Mouse (Mus musculus): ENCODE results near the gene Acsl6. TPM values are rescaled to one million over a fixed set of nuclear protein-coding genes. Genes with fewer than 3 reads are reported as not detected.
"Not testable (repeated sequence)": the region's sequence is repeated elsewhere in the genome, so short reads cannot be mapped to it uniquely, and the experiment has no call there.

Acsl6 gene
- total RNA-seq, 2 experiments from 2014 or later, result 23.3 to 30.9 TPM

- DNase-seq (ENCODE audit: low spot score), result no peak
These were observed 69.0 kb downstream of the Acsl6 start for GRCm38 (mm10) chr11:54372553-54372952.

- no peak for DNase-seq (ENCODE audit: low spot score)
These were observed 86.8 kb downstream of the Acsl6 start for GRCm38 (mm10) chr11:54390386-54390785.

- no peak for DNase-seq (ENCODE audit: low spot score)
These were observed 87.7 kb downstream of the Acsl6 start for GRCm38 (mm10) chr11:54391326-54391725.

GRCm38 (mm10) chr11:54396686-54397085 lies 93.1 kb downstream of the Acsl6 start:
- no peak for DNase-seq (ENCODE audit: low spot score)

- DNase-seq (ENCODE audit: low spot score), result no peak
These were observed 94.5 kb downstream of the Acsl6 start for GRCm38 (mm10) chr11:54398058-54398457.

GRCm38 (mm10) chr11:54400803-54401202 lies 97.2 kb downstream of the Acsl6 start:
- DNase-seq (ENCODE audit: low spot score), result not testable (repeated sequence)

GRCm38 (mm10) chr11:54404885-54405284 lies 101.3 kb downstream of the Acsl6 start:
- DNase-seq (ENCODE audit: low spot score), result no peak

GRCm38 (mm10) chr11:54406930-54407546 lies 103.4 kb downstream of the Acsl6 start:
- no peak for DNase-seq (ENCODE audit: low spot score)

- DNase-seq (ENCODE audit: low spot score), result no peak
These were observed 107.0 kb downstream of the Acsl6 start for GRCm38 (mm10) chr11:54410612-54411011.

GRCm38 (mm10) chr11:54413017-54413416 lies 109.4 kb downstream of the Acsl6 start:
- DNase-seq (ENCODE audit: low spot score), result no peak

Other genes starting within 250 kb of the Acsl6 start
- 1 to 10 TPM; 5.1 to 5.6 TPM for gene Pdlim4, start 234.8 kb upstream of the Acsl6 start, total RNA-seq (2021)
- 10 to 100 TPM; 31.9 to 38.1 TPM for gene P4ha2, start 203.7 kb upstream of the Acsl6 start, total RNA-seq (2021)
- gene Csf2, start 54.1 kb upstream of the Acsl6 start, total RNA-seq (2021), result not detected
- gene Il3, start 36.5 kb upstream of the Acsl6 start, total RNA-seq (2021), result not detected
- gene Meikin, start 66.9 kb downstream of the Acsl6 start, total RNA-seq (2021), result not detected
- 10 to 100 TPM; 25.4 to 39.8 TPM for gene Fnip1, start 134.4 kb downstream of the Acsl6 start, total RNA-seq (2021)
- 1 to 10 TPM; 6.2 to 6.3 TPM for gene Rapgef6, start 219.0 kb downstream of the Acsl6 start, total RNA-seq (2021)

Data from gastrocnemius, adult 18-20 months (tissue).